Mouse (Mus musculus): ENCODE results near the gene Kcna7. TPM values are rescaled to one million over a fixed set of nuclear protein-coding genes. Genes with fewer than 3 reads are reported as not detected.

The Kcna7 gene
- polyA plus RNA-seq, 1 experiment = not detected

DNA sequence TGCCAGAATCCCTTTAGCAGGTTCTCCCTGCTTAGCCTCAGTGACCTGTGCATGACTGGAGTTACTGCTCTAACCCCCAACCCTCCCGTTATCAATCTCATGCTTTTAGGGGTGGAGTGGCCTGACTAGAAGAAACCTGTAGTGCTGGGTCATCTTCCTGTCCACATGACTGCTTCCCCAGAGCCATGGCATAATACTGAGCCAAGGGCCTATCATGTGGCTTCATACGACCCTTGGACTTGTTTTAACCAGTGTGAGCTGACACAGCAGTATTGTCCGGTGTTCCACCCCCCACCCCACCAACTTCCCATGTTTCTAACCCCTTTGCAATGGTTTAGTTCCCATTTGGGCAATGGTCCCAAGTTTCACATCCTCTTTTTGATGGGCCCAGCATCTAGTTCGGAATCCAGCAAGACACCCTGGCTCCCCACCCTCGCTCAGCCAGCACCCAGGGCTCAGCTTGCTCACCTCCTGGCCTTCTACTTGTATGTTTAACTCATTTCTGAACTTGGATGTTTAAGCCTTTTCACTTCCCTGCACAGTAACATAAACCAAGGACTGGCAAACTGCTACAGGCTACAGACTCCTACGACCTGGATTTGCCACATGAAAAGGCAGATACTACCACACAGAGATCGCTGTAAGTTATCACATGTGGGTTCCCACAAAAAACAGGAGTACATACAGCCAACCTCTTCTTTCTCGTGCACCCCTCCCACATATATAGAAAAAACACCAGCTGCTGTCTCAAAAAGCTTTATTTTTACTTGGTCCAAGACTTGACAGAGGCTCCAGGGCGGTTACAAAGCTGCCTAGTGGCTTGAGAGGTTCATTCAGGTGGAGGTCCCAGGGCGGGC, 52.0 kb downstream of the Kcna7 start:
- no peak for DNase-seq (ENCODE audit: extremely low spot score in 1 of 2, low spot score in 1 of 2)

DNA sequence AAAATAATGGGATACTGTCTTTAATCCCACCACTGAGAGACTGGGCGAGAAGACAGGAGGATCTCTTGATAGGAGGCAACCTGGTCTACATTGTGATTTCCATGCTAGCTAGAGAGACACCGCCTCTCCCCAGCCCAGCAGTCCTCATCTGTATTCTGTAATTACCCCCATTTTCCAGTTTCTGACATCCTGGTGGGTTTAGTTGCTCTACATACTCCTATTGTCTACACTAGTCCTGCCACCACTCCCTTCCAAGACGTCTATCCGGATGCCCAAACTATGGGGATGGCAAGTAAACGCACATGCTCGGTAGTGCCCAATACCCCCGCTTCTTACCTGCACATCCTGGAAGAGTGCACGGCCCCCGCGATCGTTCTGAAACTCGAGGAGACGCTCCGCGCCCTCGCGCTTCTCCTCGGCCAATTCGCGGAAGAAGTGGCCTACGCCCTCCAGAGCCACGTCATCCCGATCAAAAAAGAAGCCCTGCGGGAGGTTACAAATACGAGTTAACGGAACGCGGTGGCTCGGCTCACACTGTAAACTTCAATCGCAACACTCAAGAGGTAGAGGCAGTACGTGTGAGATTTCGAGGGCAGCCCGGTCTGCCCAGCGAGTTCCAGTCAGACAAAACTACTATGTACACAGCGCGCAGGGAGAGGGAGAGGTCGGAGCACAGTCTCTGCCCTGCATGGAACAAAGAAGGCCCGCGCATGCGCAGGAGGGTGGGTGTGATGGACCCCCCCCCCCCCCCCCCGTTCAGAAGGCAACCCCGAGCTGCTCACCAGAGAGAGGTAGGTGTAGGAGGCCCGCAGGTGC, 53.5 kb downstream of the Kcna7 start:
- DNase-seq (ENCODE audit: extremely low spot score in 1 of 2, low spot score in 1 of 2) = peak in 1 of 2 experiments; percentile 76

Other genes with a start within 250 kb of the Kcna7 start
- gene Slc17a7, start 241.7 kb upstream of the Kcna7 start, polyA plus RNA-seq (2012; rRNA removed) = 858 and 911 TPM in 2 replicates
- 0.96 and 3.7 TPM in 2 replicates for gene Gfy, start 226.1 kb upstream of the Kcna7 start, polyA plus RNA-seq (2012; rRNA removed)
- 0.90 and 1.4 TPM in 2 replicates for gene Pth2, start 224.7 kb upstream of the Kcna7 start, polyA plus RNA-seq (2012; rRNA removed)
- gene Ccdc155, start 200.8 kb upstream of the Kcna7 start, polyA plus RNA-seq (2012; rRNA removed) = 4.1 TPM in 2 replicates
- gene Dkkl1, start 193.5 kb upstream of the Kcna7 start, polyA plus RNA-seq (2012; rRNA removed) = 29.5 and 29.9 TPM in 2 replicates
- 6.0 and 9.6 TPM in 2 replicates for gene Tead2, start 189.9 kb upstream of the Kcna7 start, polyA plus RNA-seq (2012; rRNA removed)
- 10.3 and 11.2 TPM in 2 replicates for gene Cd37, start 166.5 kb upstream of the Kcna7 start, polyA plus RNA-seq (2012; rRNA removed)
- 1.1 and 1.2 TPM in 2 replicates for gene Slc6a16, start 164.6 kb upstream of the Kcna7 start, polyA plus RNA-seq (2012; rRNA removed)
- gene Slc6a21, start 128.1 kb upstream of the Kcna7 start, polyA plus RNA-seq (2012; rRNA removed) = 0.20 and 0.29 TPM in 2 replicates
- gene Trpm4, start 71.9 kb upstream of the Kcna7 start, polyA plus RNA-seq (2012; rRNA removed) = 22.6 and 24.5 TPM in 2 replicates
- gene Hrc, start 70.4 kb upstream of the Kcna7 start, polyA plus RNA-seq (2012; rRNA removed) = 0.60 and 0.61 TPM in 2 replicates
- gene Ppfia3, start 38.6 kb upstream of the Kcna7 start, polyA plus RNA-seq (2012; rRNA removed) = 114 and 126 TPM in 2 replicates
- gene Lin7b, start 35.1 kb upstream of the Kcna7 start, polyA plus RNA-seq (2012; rRNA removed) = 241 and 267 TPM in 2 replicates
- gene Snrnp70, start 9.9 kb upstream of the Kcna7 start, polyA plus RNA-seq (2012; rRNA removed) = 854 and 909 TPM in 2 replicates
- 0.12 and 0.23 TPM in 2 replicates for gene Ntf5, start 8.0 kb downstream of the Kcna7 start, polyA plus RNA-seq (2012; rRNA removed)
- not detected in 2 replicates for gene Lhb, start 15.2 kb downstream of the Kcna7 start, polyA plus RNA-seq (2012; rRNA removed)
- 20.5 and 20.9 TPM in 2 replicates for gene Gys1, start 29.2 kb downstream of the Kcna7 start, polyA plus RNA-seq (2012; rRNA removed)
- 46.9 and 47.2 TPM in 2 replicates for gene Ruvbl2, start 32.4 kb downstream of the Kcna7 start, polyA plus RNA-seq (2012; rRNA removed)
- gene Ftl1, start 54.2 kb downstream of the Kcna7 start, polyA plus RNA-seq (2012; rRNA removed) = 647 and 719 TPM in 2 replicates
- 108 and 110 TPM in 2 replicates for gene Bax, start 61.2 kb downstream of the Kcna7 start, polyA plus RNA-seq (2012; rRNA removed)
- gene Tulp2, start 76.2 kb downstream of the Kcna7 start, polyA plus RNA-seq (2012; rRNA removed) = 0.12 and 0.17 TPM in 2 replicates
- 0.23 TPM in 1 of 2 replicates, not detected in the other for gene Gm45808, start 81.2 kb downstream of the Kcna7 start, polyA plus RNA-seq (2012; rRNA removed)
- 8.0 and 8.8 TPM in 2 replicates for gene Dhdh, start 83.2 kb downstream of the Kcna7 start, polyA plus RNA-seq (2012; rRNA removed)
- gene Nucb1, start 104.8 kb downstream of the Kcna7 start, polyA plus RNA-seq (2012; rRNA removed) = 88.5 and 103 TPM in 2 replicates
- gene Ppp1r15a, start 120.6 kb downstream of the Kcna7 start, polyA plus RNA-seq (2012; rRNA removed) = 19.9 and 20.3 TPM in 2 replicates
- 5.4 and 8.5 TPM in 2 replicates for gene Plekha4, start 120.7 kb downstream of the Kcna7 start, polyA plus RNA-seq (2012; rRNA removed)
- 0.34 and 0.53 TPM in 2 replicates for gene Hsd17b14, start 149.2 kb downstream of the Kcna7 start, polyA plus RNA-seq (2012; rRNA removed)
- gene Bcat2, start 164.5 kb downstream of the Kcna7 start, polyA plus RNA-seq (2012; rRNA removed) = 22.6 and 23.2 TPM in 2 replicates
- gene Fgf21, start 209.8 kb downstream of the Kcna7 start, polyA plus RNA-seq (2012; rRNA removed) = not detected in 2 replicates
- gene Fut1, start 211.6 kb downstream of the Kcna7 start, polyA plus RNA-seq (2012; rRNA removed) = 0.08 TPM in 2 replicates
- gene Izumo1, start 216.2 kb downstream of the Kcna7 start, polyA plus RNA-seq (2012; rRNA removed) = 0.08 and 0.10 TPM in 2 replicates
- gene Rasip1, start 221.8 kb downstream of the Kcna7 start, polyA plus RNA-seq (2012; rRNA removed) = 7.2 and 7.3 TPM in 2 replicates
- 5.9 and 6.6 TPM in 2 replicates for gene Mamstr, start 234.3 kb downstream of the Kcna7 start, polyA plus RNA-seq (2012; rRNA removed)

All from frontal cortex, adult 2 months (tissue).